Mouse (Mus musculus) kidney, adult 2 months (tissue): ENCODE measurements around the gene Cd200. TPM values are rescaled to one million over a fixed set of nuclear protein-coding genes. Genes with fewer than 3 reads are reported as not detected.
"Not testable (repeated sequence)": the region's sequence is repeated elsewhere in the genome, so short reads cannot be mapped to it uniquely, and the experiment has no call there.

ENCODE experiments used
- DNase-seq: peaks from one replicate; pipeline ENCODE4 v3.0.0; 2021
- H3K27ac ChIP-seq: fragments of 200-500 bp; 2 replicates; pipeline ENCODE4 v1.5.1; 2012; ENCODE audit warnings: low read depth, low read length, control low read depth, inconsistent platforms; ENCODE audit not compliant: insufficient read depth
- H3K27me3 ChIP-seq: fragments of 200-500 bp; replicated peaks from 2 replicates; pipeline ENCODE4 v1.6.1; 2012; ENCODE audit warnings: mild to moderate bottlenecking, moderate library complexity, low read length, inconsistent platforms; ENCODE audit not compliant: control insufficient read depth, insufficient read depth
- H3K36me3 ChIP-seq: fragments of 200-500 bp; 2 replicates; pipeline ENCODE4 v1.6.1; 2012; ENCODE audit warnings: mild to moderate bottlenecking, moderate library complexity, low read length, inconsistent platforms; ENCODE audit not compliant: control insufficient read depth, insufficient read depth
- H3K4me1 ChIP-seq: fragments of 200-500 bp; 2 replicates; pipeline ENCODE4 v1.6.1; 2011; ENCODE audit warnings: low read length; ENCODE audit not compliant: control insufficient read depth, insufficient read depth
- H3K4me3 ChIP-seq: fragments of 200-500 bp; 2 replicates; pipeline ENCODE4 v1.5.1; 2011; ENCODE audit warnings: mild to moderate bottlenecking, low read depth, low read length, control low read depth; ENCODE audit not compliant: insufficient read depth
- CTCF ChIP-seq: fragments of 200-500 bp; conservative IDR thresholded peaks from 2 replicates; pipeline ENCODE4 v1.5.1; 2011; ENCODE audit warnings: low read depth, mild to moderate bottlenecking, control low read depth, low read length, moderate library complexity, mixed read lengths; ENCODE audit not compliant: insufficient read depth, insufficient read length
- POLR2A ChIP-seq: fragments of 200-500 bp; IDR thresholded peaks from one replicate; pipeline ENCODE4 v1.6.1; 2011; ENCODE audit warnings: low read depth, low read length, control low read depth
- WGBS: fragments of 180-500 bp; shearing (Covaris S2); methylation state at CpG from one replicate; pipeline ENCODE4 v1.1.7; 2018; 5-methylcytosine and 5-hydroxymethylcytosine counted together
- polyA plus RNA-seq: library from polyadenylated mRNA; depleted of rRNA; stranded (reverse); fragments of >200 nt; gene quantifications from 2 replicates; pipeline ENCODE4 v1.2.3, GENCODE M21; 2012

The Cd200 gene
- polyA plus RNA-seq, 1 experiment = 72.9 TPM

DNA sequence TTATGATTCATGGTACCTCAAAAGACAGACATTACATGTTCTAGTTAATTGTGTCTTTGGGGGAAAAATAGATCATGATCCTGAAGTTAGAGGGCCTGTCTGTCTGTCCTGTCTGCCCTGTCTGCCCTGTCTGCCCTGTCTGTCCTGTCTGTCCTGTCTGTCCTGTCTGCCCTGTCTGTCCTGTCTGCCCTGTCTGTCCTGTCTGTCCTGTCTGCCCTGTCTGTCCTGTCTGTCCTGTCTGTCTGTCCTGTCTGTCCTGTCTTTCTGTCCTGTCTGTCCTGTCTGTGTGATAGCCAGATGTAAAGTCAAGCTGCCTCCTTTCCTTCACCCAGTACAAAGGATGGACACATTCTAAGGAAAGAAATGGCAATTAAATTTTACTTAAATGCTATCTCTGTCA lies 56.0 kb downstream of the Cd200 start:
- Histone ChIP-seq H3K4me1 (no peaks in the 10 kb centered on the region), H3K36me3 (no peaks in the 10 kb centered on the region), H3K4me3 (no peak overlapping the region), H3K27ac (no peak overlapping the region), H3K27me3 (no peaks in the 10 kb centered on the region)
- DNase-seq = no peak
- TF ChIP-seq CTCF (no peak), POLR2A (no peak)

DNA sequence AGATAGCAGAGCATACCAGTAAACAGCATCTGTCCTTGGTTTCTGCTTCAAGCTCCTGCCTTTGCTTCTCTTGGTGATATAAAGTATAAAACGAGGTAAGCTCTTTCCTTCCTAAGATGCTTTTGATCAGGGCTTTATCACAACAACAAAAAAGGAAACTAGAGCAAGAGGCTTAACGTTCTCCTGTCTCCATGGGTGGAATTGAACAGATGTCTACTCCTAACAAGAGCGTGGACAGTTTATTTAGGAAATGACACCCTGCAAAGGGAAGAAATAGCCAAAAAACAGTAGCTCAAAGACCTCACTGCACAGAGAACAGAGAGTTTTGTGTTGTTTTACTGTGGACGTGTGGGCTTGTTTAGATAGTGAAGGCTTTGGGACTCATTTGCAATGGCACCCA lies 58.1 kb downstream of the Cd200 start:
- Histone ChIP-seq H3K4me1 (no peaks in the 10 kb centered on the region), H3K36me3 (no peaks in the 10 kb centered on the region), H3K27me3 (no peaks in the 10 kb centered on the region), H3K4me3 (no peak overlapping the region), H3K27ac (peak overlapping the region; percentile 23; the same call in 1 of the 2 replicates)
- 49% methylated on average over 4 of the region's 4 CpGs for WGBS
- TF ChIP-seq POLR2A = no peak
- no peak for TF ChIP-seq CTCF
- no peak for DNase-seq

DNA sequence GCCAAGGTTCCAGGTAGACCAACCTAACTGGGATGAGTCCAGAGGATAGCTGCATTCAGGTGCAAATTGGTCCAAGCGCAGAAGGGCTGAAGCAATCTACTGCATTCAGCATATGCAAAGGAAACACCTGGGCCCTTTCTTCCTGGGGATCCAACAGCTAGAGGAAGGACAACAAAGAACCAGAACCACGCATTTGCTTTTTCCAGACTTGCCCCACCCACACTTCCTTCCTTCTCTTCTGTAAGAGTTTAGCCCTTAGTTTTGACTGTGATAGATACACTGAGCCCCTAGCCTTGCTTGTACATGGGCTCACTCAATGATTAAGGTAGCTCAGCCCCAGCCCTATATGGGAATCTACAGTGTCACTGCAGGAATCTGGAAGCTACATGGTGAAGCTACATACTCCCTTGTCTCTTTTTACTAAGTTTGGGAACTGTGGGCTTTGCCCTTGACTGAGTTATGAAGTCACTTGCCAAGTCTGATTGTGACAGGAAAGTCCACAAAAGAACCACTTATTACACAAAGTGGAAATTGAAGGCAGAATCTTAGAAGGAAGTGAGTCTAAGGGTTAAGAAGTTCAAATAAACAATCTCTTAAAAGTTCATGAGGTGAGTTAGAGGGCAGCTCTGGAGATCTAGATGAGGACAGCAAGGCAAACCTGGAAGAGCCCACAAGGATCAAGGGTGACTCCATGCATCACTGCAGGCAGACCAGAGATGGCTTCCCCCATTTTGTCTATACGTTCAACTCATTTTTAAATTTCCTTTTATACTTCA lies 59.1 kb downstream of the Cd200 start:
- no peaks in the 10 kb centered on the region for H3K4me1 ChIP-seq
- no peak overlapping the region for H3K4me3 ChIP-seq
- peak overlapping the region; percentile 98 for H3K27ac ChIP-seq
- no peaks in the 10 kb centered on the region for H3K36me3 ChIP-seq
- WGBS = 65% methylated on average over 3 of the region's 3 CpGs
- no peaks in the 10 kb centered on the region for H3K27me3 ChIP-seq
- TF ChIP-seq POLR2A (no peak), CTCF (no peak)
- peak; percentile 85 for DNase-seq

DNA sequence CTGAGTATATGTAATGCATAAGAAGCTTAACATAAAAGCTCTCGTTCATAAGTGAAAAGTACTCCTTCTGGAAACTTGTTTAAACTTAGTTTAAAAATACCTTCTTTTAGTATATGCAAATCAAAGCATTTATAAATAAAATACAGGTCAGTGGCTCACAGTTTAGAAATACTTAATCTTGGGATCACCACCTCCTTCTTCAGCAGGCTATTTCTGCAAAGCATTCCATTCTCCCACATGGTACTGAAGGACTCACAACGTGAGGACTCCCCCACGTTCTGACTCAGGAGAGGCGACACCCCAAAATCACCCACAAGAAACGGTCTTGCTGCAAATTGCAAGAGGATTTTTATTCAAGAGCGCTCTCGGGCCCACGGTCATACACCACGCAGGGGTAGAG lies 60.6 kb downstream of the Cd200 start:
- WGBS = 86% methylated on average over 8 of the region's 9 CpGs
- H3K27ac ChIP-seq, DNase-seq, H3K4me1 ChIP-seq, H3K4me3 ChIP-seq, H3K36me3 ChIP-seq, H3K27me3 ChIP-seq: not testable (repeated sequence)

DNA sequence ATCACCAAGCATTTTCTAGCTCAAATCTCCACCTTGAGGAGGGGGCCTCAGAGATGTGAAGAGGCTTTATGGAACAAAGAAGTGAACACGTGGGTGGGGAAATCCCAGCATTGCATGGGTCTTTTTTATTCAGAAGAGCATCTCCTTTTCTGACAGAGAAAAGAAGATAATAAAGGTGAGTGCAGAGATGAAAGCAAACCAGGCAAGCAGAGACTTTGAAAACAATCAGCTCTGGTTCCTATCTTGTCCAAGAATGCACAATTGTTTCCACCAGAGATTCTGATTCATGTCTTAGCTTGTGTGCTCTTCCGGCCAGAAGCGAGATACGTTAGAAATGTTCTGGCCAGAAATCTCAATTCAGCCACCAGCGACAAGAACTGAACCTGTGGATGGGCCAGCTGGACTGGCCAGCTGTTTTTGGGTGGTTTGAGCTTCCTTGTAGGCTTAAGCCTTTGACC lies 61.9 kb downstream of the Cd200 start:
- H3K4me1 ChIP-seq = no peaks in the 10 kb centered on the region
- no peak for DNase-seq
- TF ChIP-seq POLR2A = no peak
- no peak for TF ChIP-seq CTCF
- WGBS = 88% methylated on average over 5 of the region's 5 CpGs
- H3K27me3 ChIP-seq = no peaks in the 10 kb centered on the region
- H3K4me3 ChIP-seq = no peak overlapping the region
- no peak overlapping the region for H3K27ac ChIP-seq
- H3K36me3 ChIP-seq = no peaks in the 10 kb centered on the region

DNA sequence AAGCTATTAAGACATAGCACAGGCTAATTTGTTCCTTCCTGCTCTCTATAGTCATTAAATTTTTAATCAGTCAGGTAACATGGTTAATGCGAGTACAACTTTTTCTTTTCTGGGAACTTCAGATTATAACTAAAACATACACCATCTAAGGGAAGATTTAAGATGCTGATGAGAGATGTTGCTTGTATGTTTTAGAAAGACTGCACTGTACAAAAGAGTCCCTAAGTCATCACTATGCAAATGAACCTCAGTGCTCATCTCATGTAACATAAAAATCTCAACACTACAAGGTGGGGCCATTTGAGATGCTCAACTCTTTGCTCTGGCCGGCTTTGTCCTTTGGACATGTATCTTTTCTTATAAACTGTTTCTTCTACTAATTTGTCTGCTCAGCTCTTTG lies 62.5 kb downstream of the Cd200 start:
- Histone ChIP-seq H3K27me3 (no peaks in the 10 kb centered on the region), H3K4me3 (no peak overlapping the region), H3K4me1 (no peaks in the 10 kb centered on the region), H3K27ac (no peak overlapping the region), H3K36me3 (no peaks in the 10 kb centered on the region)
- TF ChIP-seq POLR2A (no peak), CTCF (no peak)
- DNase-seq = no peak
- WGBS = 95% methylated on average over 2 of the region's 2 CpGs

DNA sequence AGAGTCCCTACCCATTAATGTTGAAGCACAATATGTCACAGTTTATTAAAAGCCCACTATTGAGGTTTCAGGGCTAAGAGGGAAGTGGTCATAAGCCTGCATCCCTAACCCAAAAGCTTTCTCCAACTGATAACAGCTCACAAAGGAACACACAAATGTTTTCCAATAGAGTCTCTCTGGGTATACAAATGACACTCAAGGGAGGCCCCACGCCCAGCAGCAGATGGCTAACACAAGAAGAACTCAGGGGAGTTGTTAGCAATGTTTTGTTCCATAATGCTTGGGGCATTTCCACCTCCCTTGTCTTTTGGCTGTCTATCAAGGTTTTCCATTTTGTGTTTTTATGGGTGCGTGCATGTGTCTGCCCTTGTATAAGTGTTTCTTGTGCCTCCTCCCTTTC lies 64.0 kb downstream of the Cd200 start:
- no peak for DNase-seq
- no peak overlapping the region for H3K27ac ChIP-seq
- H3K36me3 ChIP-seq = no peaks in the 10 kb centered on the region
- TF ChIP-seq POLR2A (no peak), CTCF (no peak)
- H3K4me1 ChIP-seq = no peaks in the 10 kb centered on the region
- 89% methylated on average over 2 of the region's 2 CpGs for WGBS
- H3K4me3 ChIP-seq = no peak overlapping the region
- H3K27me3 ChIP-seq = no peaks in the 10 kb centered on the region
